Mouse (Mus musculus): ENCODE measurements around the gene Camk2b.

DNA sequence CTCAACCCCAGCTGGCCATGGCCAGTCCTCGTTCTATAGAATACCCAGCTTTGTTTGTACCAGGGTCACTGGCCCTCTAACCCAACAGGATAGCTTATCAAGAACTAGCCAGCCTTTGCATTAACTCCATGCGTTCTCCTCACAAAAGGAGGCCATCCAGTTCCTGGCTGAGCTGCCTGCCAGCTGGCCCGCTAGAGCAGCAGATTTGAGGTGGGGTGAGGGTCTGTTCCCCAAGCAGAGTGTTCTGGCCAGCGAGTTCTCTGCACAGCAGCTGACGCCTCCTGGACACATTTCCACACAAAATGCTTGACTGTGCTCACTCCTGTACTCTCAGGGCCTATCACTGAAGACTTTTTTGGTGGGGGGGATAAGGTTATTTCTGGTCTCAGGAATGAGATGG, 38.6 kb upstream of the Camk2b start:
- TF ChIP-seq POLR2A (IDR thresholded peaks at IDR 0.05; ENCODE audit: insufficient read depth, low read depth, low read length) (no peak), CTCF (IDR thresholded peaks at IDR 0.05; ENCODE audit: insufficient read depth, low read depth, low read length) (no peak)
